Mouse (Mus musculus): ENCODE results near the gene Sucla2. TPM values are rescaled to one million over a fixed set of nuclear protein-coding genes. Genes with fewer than 3 reads are reported as not detected.
"Not testable (repeated sequence)": the region's sequence is repeated elsewhere in the genome, so short reads cannot be mapped to it uniquely, and the experiment has no call there.

Sucla2 gene
- polyA plus RNA-seq, 1 experiment from 2014 or later = 200 TPM

- Histone ChIP-seq H3K27ac (ENCODE audit: poor library complexity, severe bottlenecking) (peak overlapping the region; percentile 76), H3K36me3 (peaks cover 19% of the 10 kb centered on the region), H3K9me3 (replicated peaks) (no peaks in the 10 kb centered on the region), H3K9ac (peak overlapping the region; percentile 92), H3K4me1 (replicated peaks) (peaks cover 10% of the 10 kb centered on the region), H3K27me3 (replicated peaks) (no peaks in the 10 kb centered on the region), H3K4me3 (peak overlapping the region; percentile 89), H3K4me2 (peak overlapping the region; percentile 85)
- peak; percentile 52; the same call in 1 of the 2 replicates for ATAC-seq (ENCODE audit: insufficient number of reproducible peaks, low FRiP score)
- WGBS = 0% methylated on average over 10 of the region's 10 CpGs
Measured at GRCm38 (mm10) chr14:73553122-73553696, 28.1 kb downstream of the Sucla2 start.

GRCm38 (mm10) chr14:73569831-73570230 lies 44.7 kb downstream of the Sucla2 start:
- not testable (repeated sequence) for ATAC-seq (ENCODE audit: insufficient number of reproducible peaks, low FRiP score); H3K9me3 ChIP-seq (replicated peaks); H3K4me2 ChIP-seq; H3K9ac ChIP-seq; H3K4me3 ChIP-seq; H3K27me3 ChIP-seq (replicated peaks); H3K27ac ChIP-seq (ENCODE audit: poor library complexity, severe bottlenecking); H3K4me1 ChIP-seq (replicated peaks)
- 85% methylated on average over 4 of the region's 4 CpGs for WGBS
- H3K36me3 ChIP-seq = peaks cover 28% of the 10 kb centered on the region

DNA sequence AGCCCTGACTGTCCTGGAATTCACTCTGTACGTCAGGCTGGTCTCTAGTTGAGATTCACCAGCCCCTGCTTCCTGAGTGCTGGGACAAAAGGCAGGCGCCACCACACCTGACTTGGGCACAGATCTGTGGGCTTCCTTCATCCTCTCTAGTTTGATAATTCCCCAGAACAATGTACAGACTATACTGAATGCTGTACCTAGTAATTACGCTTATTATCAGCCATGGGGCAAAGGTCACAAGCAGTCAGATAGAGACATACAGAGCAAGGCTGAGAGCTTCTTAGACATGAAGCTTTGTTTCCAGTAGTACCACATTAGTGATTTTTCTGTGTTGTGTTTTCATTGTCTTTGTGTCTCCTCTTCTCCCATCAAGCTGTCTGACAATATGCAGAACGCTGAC lies 46.0 kb downstream of the Sucla2 start:
- Histone ChIP-seq H3K9me3 (replicated peaks) (no peaks in the 10 kb centered on the region; the same call in 1 of the 2 replicates), H3K36me3 (peaks cover 42% of the 10 kb centered on the region), H3K4me3 (no peak overlapping the region), H3K27ac (ENCODE audit: poor library complexity, severe bottlenecking) (no peak overlapping the region), H3K9ac (no peak overlapping the region), H3K4me2 (no peak overlapping the region), H3K4me1 (replicated peaks) (no peaks in the 10 kb centered on the region; the same call in 1 of the 2 replicates), H3K27me3 (replicated peaks) (no peaks in the 10 kb centered on the region)
- ATAC-seq (ENCODE audit: insufficient number of reproducible peaks, low FRiP score) = no peak
- 74% methylated on average over 4 of the region's 4 CpGs for WGBS

- H3K27ac ChIP-seq (ENCODE audit: poor library complexity, severe bottlenecking) = no peak overlapping the region
- H3K4me2 ChIP-seq = no peak overlapping the region
- H3K36me3 ChIP-seq = peaks cover 46% of the 10 kb centered on the region
- H3K9me3 ChIP-seq (replicated peaks) = no peaks in the 10 kb centered on the region
- no peak overlapping the region for H3K4me3 ChIP-seq
- WGBS = 68% methylated on average over 5 of the region's 5 CpGs
- H3K9ac ChIP-seq = no peak overlapping the region
- 0 out of 2 replicates have a peak, but pooled peaks have one; percentile 22 for ATAC-seq (ENCODE audit: insufficient number of reproducible peaks, low FRiP score)
- H3K4me1 ChIP-seq (replicated peaks) = no peaks in the 10 kb centered on the region; the same call in 1 of the 2 replicates
- no peaks in the 10 kb centered on the region for H3K27me3 ChIP-seq (replicated peaks)
Measured at GRCm38 (mm10) chr14:73574053-73574452, 48.9 kb downstream of the Sucla2 start.

DNA sequence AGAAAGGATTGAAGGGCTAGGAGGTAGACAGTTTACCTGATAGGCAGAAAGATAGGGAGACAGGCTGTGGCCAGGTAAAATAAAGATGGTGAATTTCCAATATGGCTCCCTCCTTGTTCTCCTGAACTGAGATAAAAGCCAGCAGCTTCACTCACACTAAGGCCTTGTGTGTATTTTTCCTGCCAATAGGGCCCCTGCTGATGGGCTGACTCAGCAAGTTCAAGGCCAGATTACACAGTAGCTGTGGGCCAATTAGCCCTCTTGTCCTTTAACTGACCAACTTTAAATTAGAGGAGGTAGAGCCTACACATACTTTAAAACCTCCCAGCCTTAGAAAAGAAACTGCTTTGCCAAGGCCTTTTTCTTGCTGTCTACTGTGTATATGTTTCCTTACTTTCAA lies 51.2 kb downstream of the Sucla2 start:
- H3K27me3 ChIP-seq (replicated peaks) = no peaks in the 10 kb centered on the region
- no peak overlapping the region for H3K4me3 ChIP-seq
- H3K9me3 ChIP-seq (replicated peaks) = no peaks in the 10 kb centered on the region
- H3K9ac ChIP-seq = no peak overlapping the region
- peaks cover 47% of the 10 kb centered on the region for H3K36me3 ChIP-seq
- H3K4me2 ChIP-seq = no peak overlapping the region
- no peak for ATAC-seq (ENCODE audit: insufficient number of reproducible peaks, low FRiP score)
- no peak overlapping the region for H3K27ac ChIP-seq (ENCODE audit: poor library complexity, severe bottlenecking)
- no peaks in the 10 kb centered on the region; the same call in 1 of the 2 replicates for H3K4me1 ChIP-seq (replicated peaks)

DNA sequence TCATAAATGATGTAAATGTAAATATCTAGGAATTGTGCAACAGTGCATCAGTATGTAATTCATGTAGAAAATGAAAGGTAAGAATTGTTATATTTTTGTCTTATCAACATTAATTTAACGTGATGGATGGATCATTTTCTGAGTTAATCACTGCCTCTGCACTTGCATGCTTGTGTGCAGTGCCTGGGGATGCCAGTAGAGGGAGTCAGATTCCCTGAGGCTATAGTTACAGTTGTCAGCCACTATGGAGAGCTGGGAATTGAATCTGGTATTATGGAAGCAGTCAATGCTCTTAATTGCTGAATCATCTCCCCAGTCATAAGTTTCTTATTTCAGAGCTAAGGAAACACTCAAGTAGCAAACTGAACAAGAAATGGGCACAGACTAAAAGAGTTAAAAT lies 63.0 kb downstream of the Sucla2 start:
- Histone ChIP-seq H3K9ac (no peak overlapping the region), H3K9me3 (replicated peaks) (no peaks in the 10 kb centered on the region), H3K36me3 (peaks cover 45% of the 10 kb centered on the region), H3K4me3 (no peak overlapping the region), H3K4me2 (no peak overlapping the region), H3K4me1 (replicated peaks) (no peaks in the 10 kb centered on the region), H3K27me3 (replicated peaks) (no peaks in the 10 kb centered on the region), H3K27ac (ENCODE audit: poor library complexity, severe bottlenecking) (no peak overlapping the region)
- 85% methylated on average over 1 of the region's 1 CpGs for WGBS
- ATAC-seq (ENCODE audit: insufficient number of reproducible peaks, low FRiP score) = no peak

DNA sequence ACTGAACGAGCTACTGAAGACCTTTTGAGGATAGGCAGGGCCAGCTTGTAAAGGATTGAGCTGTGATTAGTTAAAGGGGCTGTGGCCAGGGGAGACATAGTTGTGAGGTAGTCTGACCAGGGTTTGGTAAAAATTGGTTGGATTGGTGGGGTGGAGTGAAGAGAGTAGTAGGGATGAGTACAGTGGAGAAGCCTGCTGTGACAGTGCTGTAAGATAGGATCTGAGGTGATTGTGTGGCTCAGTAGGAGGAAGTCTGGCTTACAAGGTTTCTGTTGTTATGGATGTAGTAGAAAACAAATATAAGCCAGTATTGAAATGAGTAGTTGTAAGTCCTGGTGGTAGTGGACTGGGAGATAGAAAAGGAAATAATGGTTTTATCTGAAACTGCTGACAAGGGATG lies 67.0 kb downstream of the Sucla2 start:
- Histone ChIP-seq H3K4me1 (replicated peaks) (no peaks in the 10 kb centered on the region), H3K4me3 (no peak overlapping the region), H3K9ac (no peak overlapping the region), H3K4me2 (no peak overlapping the region), H3K27ac (ENCODE audit: poor library complexity, severe bottlenecking) (no peak overlapping the region), H3K9me3 (replicated peaks) (no peaks in the 10 kb centered on the region), H3K27me3 (replicated peaks) (no peaks in the 10 kb centered on the region), H3K36me3 (peaks cover 67% of the 10 kb centered on the region)
- ATAC-seq (ENCODE audit: insufficient number of reproducible peaks, low FRiP score) = no peak
- WGBS = 71% methylated on average over 1 of the region's 1 CpGs

DNA sequence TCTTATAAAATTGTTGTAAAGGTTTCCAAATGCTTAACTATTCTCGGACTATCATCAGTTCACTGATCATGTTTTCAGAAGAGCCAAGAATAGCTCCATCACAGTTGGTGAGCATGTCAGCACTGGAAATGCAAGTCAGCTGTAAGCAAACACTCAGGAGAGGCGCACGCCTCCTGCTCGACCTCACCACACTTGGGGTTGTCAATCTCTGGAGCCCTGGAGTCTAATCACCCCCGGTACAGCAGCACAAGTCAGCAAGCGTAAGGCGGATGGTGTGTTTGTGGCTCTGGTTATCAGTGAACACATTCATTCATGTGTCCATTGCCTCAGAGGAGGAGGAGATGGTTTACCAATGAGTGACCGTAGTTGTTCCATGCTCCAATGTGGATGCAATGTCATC lies 74.6 kb downstream of the Sucla2 start:
- Histone ChIP-seq H3K4me3 (no peak overlapping the region), H3K9ac (no peak overlapping the region), H3K27me3 (replicated peaks) (no peaks in the 10 kb centered on the region), H3K4me2 (0 out of 2 replicates have a peak overlapping the region, but pooled peaks have one; percentile 10), H3K4me1 (replicated peaks) (peaks cover 11% of the 10 kb centered on the region), H3K36me3 (peaks cover 65% of the 10 kb centered on the region), H3K9me3 (replicated peaks) (peaks cover 6% of the 10 kb centered on the region), H3K27ac (ENCODE audit: poor library complexity, severe bottlenecking) (no peak overlapping the region)
- whole genome bisulfite sequencing = 38% methylated on average over 8 of the region's 8 CpGs
- peak; percentile 55 for ATAC-seq (ENCODE audit: insufficient number of reproducible peaks, low FRiP score)

- 59% methylated on average over 4 of the region's 4 CpGs for WGBS
- Histone ChIP-seq H3K27ac (ENCODE audit: poor library complexity, severe bottlenecking) (no peak overlapping the region), H3K36me3 (peaks cover 31% of the 10 kb centered on the region), H3K4me3 (no peak overlapping the region), H3K4me1 (replicated peaks) (peaks cover 9% of the 10 kb centered on the region; the same call in 1 of the 2 replicates), H3K9ac (no peak overlapping the region), H3K9me3 (replicated peaks) (no peaks in the 10 kb centered on the region), H3K4me2 (no peak overlapping the region), H3K27me3 (replicated peaks) (peaks cover 6% of the 10 kb centered on the region; the same call in 1 of the 2 replicates)
- no peak for ATAC-seq (ENCODE audit: insufficient number of reproducible peaks, low FRiP score)
Measured at GRCm38 (mm10) chr14:73607732-73608131, 82.6 kb downstream of the Sucla2 start.

- H3K9ac ChIP-seq = 0 out of 2 replicates have a peak overlapping the region, but pooled peaks have one; percentile 17
- ATAC-seq (ENCODE audit: insufficient number of reproducible peaks, low FRiP score) = no peak
- peaks cover 9% of the 10 kb centered on the region; the same call in 1 of the 2 replicates for H3K4me1 ChIP-seq (replicated peaks)
- H3K27ac ChIP-seq (ENCODE audit: poor library complexity, severe bottlenecking) = no peak overlapping the region
- peak overlapping the region; percentile 38 for H3K4me2 ChIP-seq
- H3K4me3 ChIP-seq = no peak overlapping the region
- peaks cover 22% of the 10 kb centered on the region for H3K36me3 ChIP-seq
- peaks cover 6% of the 10 kb centered on the region; the same call in 1 of the 2 replicates for H3K27me3 ChIP-seq (replicated peaks)
- 31% methylated on average over 11 of the region's 11 CpGs for WGBS
- H3K9me3 ChIP-seq (replicated peaks) = no peaks in the 10 kb centered on the region
Measured at GRCm38 (mm10) chr14:73608668-73609481, 83.8 kb downstream of the Sucla2 start.

DNA sequence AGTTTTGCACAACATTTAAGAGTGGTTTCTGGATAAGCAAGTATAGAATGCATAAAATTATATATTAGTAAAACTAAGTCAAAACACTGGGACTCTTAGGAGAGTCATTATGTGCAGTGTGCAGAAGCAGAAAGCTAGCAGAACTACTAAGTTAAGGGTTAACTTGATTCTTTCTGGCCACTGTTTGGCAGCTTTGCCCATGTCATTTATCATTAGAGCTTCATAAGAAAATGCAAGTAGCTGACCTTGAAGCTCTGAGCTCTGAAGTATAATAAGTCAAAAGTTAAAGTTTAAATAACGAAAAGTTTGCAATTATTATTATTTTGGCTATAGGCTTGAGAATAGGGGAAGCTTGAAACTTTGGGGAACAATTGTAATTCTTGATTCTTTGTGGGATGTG lies 89.8 kb downstream of the Sucla2 start:
- H3K27me3 ChIP-seq (replicated peaks) = peaks cover 11% of the 10 kb centered on the region; the same call in 1 of the 2 replicates
- not testable (repeated sequence) for H3K9ac ChIP-seq; H3K9me3 ChIP-seq (replicated peaks); H3K27ac ChIP-seq (ENCODE audit: poor library complexity, severe bottlenecking); ATAC-seq (ENCODE audit: insufficient number of reproducible peaks, low FRiP score); H3K4me2 ChIP-seq; H3K4me1 ChIP-seq (replicated peaks); H3K36me3 ChIP-seq; H3K4me3 ChIP-seq
- 71% methylated on average over 1 of the region's 1 CpGs for WGBS

Data from heart, embryonic 12.5 days (tissue).